Mouse (Mus musculus) megakaryocyte, embryonic 14.5 days (primary cell): ENCODE results near the gene Itga1.

Source experiments
- FLI1 ChIP-seq: IDR thresholded peaks from 2 replicates; pipeline ENCODE4 v1.6.1; 2012; ENCODE audit warnings: low read length, inconsistent platforms, mixed read lengths
- GATA1 ChIP-seq: IDR thresholded peaks from 3 replicates; pipeline ENCODE4 v1.6.1; 2012; ENCODE audit warnings: mixed read lengths, low read length, inconsistent platforms, borderline replicate concordance

GRCm38 (mm10) chr13:115098227-115098626 is 3.5 kb downstream of the Itga1 start:
- TF ChIP-seq GATA1 = no peak
- no peak for TF ChIP-seq FLI1
